Mouse (Mus musculus) ES-Bruce4 (cell line): ENCODE results near the gene Atxn2l.

Experiments
- CTCF ChIP-seq: IDR thresholded peaks from one replicate; pipeline ENCODE4 v1.8.1; 2011; ENCODE audit warnings: low read depth, low read length
- EP300 ChIP-seq: IDR thresholded peaks from 2 replicates; pipeline ENCODE4 v1.6.1; 2011; ENCODE audit warnings: low read depth, low read length; ENCODE audit not compliant: insufficient read depth
- POLR2A ChIP-seq: IDR thresholded peaks from one replicate; pipeline ENCODE4 v1.8.1; 2011; ENCODE audit warnings: low read length; ENCODE audit not compliant: insufficient read depth

DNA sequence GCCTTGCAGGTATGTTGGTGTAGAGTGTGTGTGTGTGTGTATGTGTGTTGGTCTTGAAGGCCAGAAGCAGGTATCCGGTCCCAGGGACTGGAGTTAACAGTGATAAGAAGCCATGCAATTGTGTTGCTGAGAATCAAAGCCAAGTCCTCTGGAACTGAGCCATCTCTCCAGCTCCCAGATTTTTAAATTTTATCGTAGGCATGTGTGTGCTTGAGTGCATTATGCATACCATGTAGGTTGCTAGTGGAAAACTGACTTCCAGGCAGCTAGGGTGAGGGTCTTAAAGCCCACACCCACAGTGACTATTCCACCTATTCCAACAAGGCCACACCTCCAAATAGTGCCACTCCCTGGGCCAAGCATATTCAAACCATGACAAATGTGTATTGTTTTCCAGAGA lies 1.7 kb upstream of the Atxn2l start:
- no peak for TF ChIP-seq POLR2A
- TF ChIP-seq CTCF: no peak
- no peak for TF ChIP-seq EP300
